Mouse (Mus musculus) MEL-GATA-1-ER (cell line): Measurements from ENCODE around the gene Dnaaf5.

Experiments
- DNase-seq: peaks from one replicate; pipeline ENCODE4 v3.0.0-alpha.2; 2012; ENCODE audit warnings: low read depth; ENCODE audit errors: extremely low read depth

Gene Dnaaf5

DNA sequence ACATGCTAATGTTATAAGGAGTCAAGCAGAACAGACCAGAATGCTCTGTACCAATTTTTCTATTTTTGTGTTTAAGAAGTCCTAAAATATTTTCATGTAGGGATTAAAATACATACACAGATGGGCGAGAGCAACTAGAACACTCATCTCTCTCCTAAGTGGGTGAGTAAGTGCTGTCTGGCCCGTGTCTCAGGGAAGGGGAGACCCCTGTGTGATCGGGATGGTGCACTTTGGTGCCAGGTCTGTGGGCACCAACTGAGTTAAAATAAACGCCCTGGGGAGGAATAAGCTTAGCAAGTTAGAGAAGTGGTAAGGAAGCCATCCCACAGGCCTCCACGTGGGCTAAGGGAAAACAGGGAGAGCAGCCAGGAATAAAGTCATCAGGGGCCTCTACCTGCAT lies 40.9 kb downstream of the Dnaaf5 start:
- DNase-seq: no peak

DNA sequence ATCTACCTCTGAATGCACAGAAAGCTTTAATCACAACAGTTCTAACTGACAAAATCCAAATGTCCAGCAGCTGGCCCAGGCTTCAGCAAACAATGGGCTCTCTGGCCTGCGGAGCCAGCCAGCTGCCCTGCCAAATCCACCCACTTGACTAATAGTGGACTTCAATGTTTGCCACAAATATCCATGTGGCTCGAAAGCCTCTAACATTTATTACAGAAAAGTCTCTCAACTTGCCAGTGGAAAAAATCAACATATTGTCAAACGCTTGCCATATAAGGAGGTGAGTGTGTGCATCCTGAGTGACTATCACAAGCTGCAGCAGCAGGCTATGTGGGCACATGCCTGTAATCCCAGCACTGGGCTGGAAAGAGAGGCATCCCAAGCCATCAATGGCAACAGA lies 48.8 kb downstream of the Dnaaf5 start:
- DNase-seq: peak; percentile 35

DNA sequence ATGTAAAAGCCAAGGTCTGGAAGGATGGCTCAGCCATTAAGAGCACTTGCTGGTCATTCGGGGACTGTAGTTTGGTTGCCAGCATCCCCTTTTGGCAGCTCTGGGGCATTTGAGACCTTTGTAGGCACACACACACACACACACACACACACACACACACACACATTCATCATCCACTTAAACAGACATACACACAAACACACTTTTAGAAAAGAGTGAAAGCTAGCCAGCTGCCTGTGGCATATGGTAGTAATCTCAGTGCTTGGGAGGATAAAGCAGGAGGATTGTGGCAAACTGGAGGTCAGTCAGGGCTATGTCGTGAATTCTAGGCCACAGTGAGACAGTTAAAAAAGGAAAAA lies 49.6 kb downstream of the Dnaaf5 start:
- DNase-seq: no peak

DNA sequence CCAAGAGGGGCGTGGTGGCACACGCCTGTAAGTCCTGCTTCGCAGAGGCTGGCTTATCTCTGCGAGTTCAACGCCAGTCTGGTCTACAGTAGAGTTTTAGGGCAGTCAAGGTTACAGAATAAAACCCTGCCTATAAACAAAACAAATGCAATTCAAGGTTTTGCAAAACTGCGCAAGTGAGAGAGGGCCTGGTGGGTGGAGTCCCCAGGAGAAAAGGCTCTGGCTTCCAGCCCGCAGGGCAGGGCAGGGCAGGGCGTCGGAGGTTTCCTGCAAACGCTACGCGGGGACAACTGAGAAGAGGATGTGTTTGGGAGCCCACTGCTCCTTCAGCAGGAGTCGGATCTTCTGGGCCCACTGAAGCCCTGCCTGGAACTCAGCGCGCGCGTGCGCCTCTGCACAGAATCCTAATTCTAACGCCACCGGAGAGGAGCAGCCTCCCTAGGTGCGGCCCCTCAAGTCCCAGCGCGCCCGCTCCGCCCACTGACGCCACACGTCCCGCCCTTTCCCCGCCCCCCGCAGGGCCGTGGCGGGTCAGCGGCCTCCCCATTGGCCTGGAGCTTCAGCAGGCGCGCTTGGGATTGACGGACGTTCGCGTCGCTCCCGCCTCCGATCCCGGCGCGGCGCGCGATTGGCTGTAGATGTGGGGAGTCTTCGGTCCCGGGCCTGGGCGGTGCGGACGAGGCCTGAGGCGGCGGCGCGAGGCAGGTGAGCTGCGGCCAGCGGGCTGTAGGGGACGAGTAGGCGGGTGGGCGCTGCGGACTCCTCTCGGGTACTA lies 50.2 kb downstream of the Dnaaf5 start, which contains the start of gene Sun1:
TSS of gene Sun1 (plus strand) at position 643 of the 775 bp plus-strand sequence.
- DNase-seq: peak; percentile 85

DNA sequence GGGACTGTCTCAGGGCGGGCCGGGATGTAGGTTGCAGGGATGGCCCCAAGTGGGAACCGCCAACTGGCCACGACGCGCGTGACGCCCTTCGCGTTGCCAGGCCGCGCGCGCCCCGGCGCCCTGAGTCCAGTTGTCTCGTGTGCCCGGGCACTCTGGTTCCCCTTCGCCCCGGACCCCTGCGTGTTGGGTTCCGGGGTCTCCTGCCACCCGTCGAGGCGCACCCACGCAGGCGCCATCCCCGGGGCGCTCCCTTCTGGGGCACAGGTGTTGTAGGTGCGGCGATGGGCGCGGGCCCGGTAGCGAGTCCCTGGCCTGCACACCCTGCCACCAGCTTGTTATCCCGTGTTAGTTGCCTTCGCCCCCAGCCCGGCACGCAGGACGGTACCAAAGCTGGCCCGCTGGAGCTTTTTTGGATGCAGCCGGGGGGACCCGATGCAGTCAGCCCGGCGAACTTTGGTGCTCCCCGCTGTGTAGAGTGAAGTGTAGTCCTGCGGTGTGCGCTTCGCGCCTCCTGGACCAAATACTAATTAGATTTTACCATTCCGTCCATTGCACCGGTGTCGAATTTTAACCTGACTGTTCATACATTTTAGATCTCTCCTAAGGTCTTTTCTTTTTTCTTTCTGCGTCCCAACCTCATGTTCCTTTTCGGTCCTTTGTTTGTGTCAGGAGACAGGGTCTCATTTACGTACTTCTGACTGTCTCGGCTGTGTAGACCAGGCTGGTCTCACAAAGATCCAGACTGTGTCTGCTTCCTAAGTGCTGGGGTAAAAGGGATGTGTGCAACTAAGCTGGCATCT lies 50.9 kb downstream of the Dnaaf5 start:
- DNase-seq: peak; percentile 15

DNA sequence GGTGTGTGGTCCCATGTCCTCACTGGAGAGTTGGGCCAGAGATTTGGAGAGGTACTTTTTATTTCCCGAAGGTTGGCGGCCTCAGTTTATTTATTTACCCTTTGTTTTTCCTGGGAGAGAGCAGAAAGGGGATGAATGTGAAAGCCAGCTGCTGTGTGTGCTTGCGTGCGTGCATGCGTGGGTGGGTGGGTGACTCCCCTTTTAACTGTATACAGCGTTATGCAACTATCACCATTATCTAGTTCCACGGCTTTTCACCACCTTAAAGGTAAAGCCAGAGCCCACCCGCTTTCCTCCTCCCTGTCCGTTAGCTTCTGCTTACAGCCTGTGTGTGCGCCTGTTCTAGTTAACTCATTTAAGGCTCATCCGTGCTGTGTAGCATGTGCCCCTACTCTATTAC lies 52.1 kb downstream of the Dnaaf5 start:
- no peak for DNase-seq

DNA sequence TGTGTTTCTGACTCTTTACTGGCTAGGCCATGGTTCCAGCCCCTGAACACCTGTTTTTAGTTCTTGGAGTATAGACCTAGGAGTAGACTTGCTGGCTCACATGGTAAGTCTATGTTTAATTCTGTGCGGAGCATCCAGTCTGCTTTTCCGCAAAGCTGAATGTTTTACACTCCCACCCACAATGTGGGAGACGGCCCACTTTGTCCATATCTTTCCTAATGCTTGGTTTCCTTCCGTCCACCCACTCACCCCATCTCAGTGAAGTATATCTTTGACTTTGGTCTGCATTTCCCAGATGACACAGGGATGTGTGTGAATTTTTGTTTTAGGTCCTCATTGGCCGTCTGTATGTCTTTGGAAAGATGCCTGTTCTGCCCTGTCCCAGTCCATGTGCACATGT lies 53.3 kb downstream of the Dnaaf5 start:
- DNase-seq: no peak

DNA sequence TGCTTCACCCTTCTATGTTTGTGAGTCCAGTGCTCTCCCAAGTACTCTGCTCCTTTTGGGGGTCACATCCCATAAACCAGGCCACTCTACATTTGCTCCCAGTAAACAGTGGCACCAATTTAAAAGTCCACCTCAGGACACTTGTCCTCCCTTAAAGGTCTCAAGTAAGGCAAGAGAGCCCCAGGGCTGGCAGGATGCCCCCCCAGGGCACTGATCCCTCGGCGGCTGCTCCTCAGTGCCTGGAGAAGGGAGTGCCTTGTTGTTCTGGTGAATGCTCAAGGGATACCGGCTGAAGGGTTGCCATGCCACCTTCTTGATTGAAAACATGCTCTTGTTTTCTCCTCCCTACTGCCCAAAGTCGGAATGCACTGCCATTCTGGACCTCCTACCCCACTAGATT lies 56.1 kb downstream of the Dnaaf5 start:
- DNase-seq: no peak

DNA sequence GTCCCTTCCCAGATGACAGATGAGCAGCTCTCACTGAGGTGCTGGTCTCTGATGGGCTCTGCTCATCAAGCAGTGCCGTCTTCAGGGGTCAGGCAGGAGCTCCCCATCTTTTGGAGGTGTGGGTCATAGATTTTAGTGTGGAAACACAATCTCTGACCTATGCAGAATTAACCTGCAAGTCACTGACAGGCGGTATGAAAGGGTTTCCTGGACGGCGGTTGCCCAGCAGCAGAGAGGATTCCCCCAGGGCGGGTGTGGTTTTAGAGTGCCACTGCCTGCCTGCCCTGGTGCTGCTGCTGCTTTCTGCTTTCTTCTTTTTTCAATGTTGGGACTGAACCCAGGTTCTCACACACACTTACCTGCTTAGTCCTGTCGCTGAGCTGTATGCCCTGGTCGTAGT lies 56.5 kb downstream of the Dnaaf5 start:
- no peak for DNase-seq

DNA sequence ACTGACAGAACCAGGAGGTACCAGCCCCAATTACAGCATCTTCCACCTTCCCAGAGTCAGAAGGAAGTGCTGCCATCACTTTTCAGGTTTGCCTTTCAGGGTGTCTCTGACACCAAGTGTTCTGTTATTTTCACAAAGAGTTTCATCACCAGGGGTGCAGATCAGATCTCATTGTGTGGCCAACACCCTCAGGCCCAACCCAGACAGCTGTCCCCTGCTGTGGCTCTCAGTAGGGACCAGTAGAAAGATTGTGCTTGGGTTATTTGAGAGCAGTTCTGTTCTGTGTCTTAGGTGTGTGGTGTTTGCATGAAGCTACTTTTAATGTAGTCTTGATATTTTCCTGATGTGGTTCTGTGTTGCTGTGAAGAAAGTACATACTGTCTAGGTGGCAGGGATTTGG lies 58.2 kb downstream of the Dnaaf5 start:
- no peak for DNase-seq

DNA sequence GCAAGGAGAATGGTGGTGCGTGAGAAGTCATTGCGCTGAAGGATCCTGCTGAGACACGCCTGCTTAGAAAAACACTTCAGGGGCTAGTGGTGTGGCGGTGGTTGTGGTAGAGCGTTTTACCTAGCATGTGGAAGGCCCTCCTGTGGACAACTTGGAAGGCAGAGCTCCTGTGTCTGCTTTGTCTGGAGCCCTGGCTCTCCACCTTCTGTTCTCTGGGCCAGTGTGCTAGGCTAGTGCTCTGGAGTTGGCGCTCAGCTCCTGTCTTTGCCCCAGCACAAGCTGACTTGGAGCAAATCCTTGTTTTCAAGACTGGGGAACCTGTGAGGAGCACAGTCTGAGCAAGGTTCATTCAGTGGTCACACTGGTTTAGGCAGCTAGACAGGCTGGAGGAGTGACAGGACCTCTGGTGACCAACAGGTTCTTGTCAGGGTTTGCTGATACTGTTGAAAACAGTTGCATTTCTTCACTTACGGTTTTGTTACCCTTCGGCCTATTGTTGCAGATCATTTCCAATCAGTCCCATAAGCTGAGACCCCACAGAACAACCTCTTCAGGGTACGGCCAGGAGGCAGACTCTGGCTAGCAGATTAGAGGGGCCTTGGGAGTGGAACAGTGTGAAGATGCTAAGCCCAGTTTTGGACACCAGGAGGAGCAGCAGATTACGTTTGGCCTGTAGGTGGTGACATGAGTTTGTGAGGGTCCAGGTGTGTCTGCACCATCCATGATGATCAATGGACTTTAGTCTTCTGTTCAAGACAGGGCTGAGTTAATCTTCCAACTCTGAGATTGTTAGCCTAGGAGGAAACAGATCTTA lies 59.1 kb downstream of the Dnaaf5 start:
- no peak for DNase-seq

DNA sequence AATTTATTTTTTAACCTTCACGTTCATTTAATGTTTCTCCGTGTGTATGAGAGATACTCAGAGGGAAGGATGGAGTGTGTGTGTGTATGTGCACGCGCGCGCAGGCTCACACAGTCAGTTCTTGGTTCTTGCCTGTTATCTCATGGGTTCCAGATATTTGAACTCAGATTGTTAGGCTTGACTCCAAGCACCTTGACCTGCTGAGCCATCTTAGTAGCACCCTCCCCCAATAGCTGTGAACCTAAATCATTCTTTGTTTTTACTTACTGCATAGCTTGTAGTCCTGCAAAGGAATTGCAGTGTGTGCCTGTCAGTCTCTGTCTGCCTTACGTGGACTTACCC lies 59.6 kb downstream of the Dnaaf5 start:
- DNase-seq: no peak

DNA sequence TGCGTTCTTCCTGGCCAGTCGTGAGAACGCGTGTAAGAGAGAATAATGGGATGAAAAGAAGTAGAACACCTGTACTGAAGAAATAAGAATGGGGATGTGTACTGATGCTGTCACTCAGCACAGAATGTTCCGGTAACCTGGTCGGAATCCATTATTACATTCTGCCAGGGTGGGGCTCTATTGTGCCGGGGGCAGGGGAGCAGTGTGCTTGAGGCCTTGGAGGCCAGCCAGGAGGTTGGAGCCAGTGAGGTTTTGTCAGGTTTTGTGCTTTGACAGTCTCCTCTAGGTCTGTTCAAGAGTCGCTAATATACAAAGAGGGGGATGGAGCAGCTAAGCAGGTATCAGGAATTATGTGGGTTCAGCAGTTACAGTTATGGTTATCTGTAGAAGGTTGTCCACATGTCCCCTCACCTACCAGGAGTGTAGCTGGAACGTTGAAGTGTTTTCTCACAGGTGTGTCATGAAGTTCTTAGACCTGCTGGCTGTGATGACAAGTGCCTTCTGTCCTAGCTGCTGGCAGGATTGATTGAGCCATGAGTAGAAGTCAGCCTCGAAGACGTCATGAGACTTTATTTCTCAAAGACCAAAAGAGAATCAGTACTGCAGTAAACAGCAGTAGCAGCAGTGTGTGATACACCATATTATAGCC lies 61.8 kb downstream of the Dnaaf5 start:
- no peak for DNase-seq

DNA sequence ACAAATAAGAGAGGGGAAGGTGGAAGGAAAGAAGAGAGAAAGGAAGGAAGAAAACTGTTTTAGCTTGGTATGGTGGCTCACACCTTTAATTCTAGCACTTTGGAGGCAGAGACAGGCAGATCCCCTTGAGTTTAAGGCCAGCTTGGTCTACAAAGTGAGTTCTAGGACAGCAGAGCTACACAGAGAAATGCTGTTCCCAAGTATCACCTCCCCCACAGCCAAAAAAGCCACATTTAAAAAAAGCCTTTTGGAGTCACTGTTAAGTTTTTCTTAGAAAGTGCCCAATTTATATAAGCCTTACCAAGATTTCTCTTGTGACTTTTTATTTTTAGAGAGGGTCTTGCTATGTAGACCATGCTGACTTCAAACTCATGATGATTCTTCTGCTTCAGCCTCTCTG lies 64.3 kb downstream of the Dnaaf5 start:
- DNase-seq: no peak

DNA sequence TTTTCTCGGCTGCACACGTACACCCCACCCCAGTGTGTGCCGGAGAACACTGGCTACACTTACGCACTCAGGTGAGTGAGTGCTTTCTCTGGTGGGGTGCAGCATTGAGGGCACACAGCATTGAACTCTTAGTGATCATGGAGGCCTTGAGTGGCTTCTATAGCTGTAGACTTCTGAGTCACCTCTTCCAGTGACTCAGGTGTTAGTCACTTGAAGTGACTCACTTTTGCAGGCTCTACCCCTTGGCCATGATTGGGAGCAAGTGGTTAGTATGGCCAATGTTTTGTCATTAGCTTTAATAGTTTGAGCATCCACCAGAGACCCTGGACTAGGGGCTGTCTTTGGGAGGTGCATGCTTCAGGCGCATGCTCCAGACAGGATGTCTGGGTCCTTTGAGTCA lies 65.2 kb downstream of the Dnaaf5 start:
- no peak for DNase-seq

DNA sequence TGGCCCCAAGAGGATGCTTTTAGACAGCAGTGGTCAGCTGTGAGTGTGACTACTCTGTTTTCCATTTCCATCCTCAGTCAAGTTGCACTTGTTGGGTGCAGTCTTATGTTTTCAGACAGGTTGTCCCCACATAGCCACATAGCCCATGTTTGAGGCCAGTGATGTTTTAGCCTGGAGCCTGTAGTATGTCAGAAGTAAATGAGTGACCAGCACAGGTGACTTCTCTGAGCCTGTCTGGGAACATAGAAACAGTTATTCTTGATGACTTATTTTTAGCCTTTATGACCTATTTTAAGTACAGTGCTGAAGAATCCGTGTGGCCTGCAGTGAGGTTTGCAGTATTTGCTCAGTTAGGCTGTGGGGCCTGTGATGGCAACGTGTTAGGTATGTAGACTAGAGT lies 66.1 kb downstream of the Dnaaf5 start:
- no peak for DNase-seq

DNA sequence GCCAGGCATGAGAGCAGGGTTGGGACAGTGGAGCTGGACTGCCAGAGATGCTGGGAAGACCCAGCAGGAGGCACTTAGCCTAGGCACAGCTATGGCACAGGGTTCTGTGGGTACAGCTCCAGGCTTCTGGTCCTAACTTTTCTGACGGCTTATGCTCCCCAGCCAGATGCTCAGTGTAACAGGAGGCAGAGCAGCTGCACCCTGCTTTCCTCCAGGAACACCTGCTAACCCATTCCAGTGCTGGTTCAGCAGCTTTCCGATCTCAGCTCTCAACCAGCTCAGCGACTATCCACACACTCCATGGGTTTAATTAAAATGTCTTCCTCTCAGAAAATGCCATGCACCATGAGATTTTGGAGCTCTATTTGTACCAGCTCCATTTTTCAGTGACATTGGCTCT lies 66.8 kb downstream of the Dnaaf5 start:
- no peak for DNase-seq

DNA sequence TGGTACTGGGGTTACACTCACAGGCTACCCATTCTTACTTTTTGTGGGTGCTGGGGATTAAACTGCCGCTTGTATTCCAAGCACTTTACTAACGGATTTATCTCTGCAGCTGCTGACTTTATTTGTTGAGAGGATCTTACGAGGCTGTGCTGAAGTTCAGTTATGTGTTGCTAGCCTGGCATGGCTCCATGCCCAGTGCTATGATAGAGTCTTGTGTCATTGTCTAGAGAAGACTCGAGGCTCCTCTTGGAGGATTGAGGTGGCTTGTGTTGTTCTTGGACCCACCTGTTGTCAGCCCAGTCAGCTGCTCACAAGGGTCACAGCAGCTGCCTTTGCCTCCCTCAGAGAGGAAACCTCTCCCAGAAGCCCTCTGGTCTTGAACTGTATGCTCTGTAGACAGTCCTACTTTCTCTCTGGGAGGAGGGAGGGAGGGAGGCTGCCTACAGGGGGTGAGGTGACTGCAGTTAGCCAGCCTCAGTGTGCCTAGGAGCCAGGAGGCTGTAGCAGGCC lies 70.0 kb downstream of the Dnaaf5 start:
- no peak for DNase-seq

DNA sequence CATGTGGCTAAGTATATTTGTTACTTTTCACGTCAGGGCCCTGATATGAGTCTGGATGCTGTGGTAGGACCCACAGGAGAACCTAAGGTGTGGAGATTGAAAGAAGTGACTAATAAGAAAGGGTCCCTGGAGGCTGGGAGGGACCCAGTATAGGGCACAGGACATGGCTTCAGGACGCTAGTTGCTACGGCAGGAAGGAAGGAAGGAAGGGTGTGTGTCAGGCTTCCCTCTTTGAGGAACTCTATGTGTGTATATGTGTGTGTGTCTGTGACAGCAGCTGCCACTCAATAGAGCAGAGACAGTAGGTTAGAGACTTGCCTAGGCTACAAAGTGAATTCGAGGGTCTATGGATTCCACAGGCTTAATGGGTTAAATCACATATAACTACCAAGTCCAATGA lies 70.6 kb downstream of the Dnaaf5 start:
- DNase-seq: no peak

DNA sequence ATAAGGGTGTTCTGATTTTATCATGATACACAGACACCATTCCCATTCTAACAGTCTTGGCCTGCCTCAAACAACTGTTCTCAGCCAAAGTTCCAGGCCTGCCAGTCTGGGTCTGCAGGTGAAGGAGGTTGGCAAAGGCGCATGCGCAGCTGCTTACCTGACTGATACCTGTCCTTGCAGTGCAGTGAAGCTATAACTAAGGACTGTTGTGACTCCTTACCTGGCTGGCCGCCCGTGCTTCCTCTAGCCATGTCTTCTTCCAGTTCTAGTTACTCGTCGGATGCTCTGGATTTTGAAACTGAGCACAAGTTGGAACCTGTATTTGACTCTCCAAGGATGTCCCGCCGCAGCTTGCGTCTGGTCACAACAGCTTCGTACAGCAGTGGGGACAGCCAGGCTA lies 73.3 kb downstream of the Dnaaf5 start:
- no peak for DNase-seq

DNA sequence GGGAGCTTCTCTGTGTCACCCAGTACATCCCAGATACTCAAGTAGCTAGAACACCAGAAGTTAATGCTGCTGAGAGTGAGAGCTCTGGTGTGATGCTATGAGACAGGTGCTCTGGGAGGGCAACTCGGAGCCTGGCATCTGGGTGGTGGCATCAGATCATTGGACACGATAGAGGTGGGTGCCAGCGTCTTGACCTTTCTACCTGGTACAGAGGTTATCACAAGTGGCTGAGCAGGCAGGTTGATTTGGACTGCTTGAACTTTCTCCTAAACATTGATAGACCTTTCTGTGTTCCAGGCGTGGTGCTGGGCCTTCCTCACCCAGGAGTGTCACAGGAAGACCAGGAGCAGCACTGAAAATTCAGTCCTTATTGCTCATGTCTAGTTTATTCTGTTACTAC lies 77.2 kb downstream of the Dnaaf5 start:
- DNase-seq: no peak

DNA sequence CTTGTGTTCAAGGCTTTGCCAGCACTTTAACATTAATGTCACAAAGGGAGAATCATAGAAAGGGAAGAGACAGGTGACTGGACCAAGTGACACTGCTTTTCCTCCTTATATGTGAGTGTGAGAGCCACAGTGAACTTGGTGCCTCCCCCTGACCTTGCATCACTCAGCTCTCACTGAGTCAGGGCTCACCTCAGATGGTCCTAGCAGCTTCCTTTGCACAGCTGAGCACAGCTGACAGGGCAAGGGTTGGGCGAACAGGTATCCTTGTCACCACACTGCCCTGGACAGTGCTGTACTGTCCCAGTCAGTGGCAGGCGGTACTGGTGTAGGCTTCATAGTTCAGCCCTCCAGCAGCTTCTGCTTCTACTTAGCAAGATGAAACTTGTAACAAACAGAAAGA lies 77.6 kb downstream of the Dnaaf5 start:
- DNase-seq: no peak
